Mouse (Mus musculus) retina, postnatal 1 day (tissue): ENCODE data around the gene Fer1l4.

Experiments used
- DNase-seq: peaks from one replicate; pipeline ENCODE4 v3.0.0-alpha.2; 2012

The Fer1l4 gene

DNA sequence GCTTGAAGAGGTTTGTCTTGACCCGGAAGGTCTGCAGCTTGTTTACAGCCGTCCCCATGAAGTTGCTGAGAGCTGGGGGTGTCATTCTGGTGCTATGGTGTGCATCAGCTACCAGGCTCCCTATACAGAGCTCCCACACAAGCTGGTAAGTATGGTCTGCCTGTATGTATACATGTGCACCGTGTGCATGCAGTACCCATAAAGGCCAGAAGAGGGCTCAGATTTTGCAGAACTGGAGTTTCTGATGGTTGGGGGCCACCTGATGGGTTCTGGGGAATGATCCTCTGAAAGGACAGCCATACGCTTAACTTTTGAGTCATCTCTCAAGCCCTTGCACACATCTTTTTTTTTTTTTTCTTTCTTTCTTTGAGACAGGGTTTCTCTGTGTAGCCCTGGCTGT, 47.4 kb downstream of the Fer1l4 start:
- peak; percentile 39 for DNase-seq

DNA sequence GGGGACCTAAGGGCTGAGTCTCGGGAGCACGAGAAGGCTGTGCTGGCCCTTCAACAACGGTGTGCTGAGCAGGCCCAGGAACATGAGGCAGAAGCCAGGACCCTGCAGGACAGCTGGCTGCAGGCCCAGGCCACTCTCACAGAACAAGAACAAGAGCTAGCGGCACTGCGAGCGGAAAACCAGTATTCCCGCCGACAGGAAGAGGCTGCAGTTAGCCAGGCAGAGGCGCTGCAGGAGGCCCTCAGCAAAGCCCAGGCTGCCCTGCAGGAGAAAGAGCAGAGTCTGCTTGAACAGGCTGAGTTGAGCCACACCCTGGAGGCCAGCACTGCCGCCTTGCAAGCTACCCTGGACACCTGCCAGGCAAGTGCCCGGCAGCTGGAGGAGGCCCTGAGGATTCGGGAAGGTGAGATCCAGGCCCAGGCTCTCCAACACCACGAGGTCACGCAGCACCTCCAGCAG, 60.9 kb downstream of the Fer1l4 start:
- no peak for DNase-seq

DNA sequence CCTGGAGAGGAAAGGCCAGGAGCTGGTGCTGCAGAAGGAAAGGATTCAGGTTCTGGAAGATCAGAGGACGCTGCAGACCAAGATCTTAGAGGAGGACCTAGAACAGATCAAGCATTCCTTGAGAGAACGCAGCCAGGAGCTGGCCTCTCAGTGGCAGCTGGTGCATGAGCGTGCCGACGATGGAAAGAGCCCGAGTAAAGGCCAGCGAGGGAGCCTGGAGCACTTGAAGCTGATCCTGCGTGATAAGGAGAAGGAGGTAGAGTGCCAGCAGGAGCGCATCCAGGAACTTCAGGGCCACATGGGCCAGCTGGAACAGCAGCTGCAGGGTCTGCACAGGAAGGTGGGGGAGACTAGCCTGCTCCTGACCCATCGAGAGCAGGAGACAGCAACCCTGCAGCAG, 61.6 kb downstream of the Fer1l4 start:
- no peak for DNase-seq

DNA sequence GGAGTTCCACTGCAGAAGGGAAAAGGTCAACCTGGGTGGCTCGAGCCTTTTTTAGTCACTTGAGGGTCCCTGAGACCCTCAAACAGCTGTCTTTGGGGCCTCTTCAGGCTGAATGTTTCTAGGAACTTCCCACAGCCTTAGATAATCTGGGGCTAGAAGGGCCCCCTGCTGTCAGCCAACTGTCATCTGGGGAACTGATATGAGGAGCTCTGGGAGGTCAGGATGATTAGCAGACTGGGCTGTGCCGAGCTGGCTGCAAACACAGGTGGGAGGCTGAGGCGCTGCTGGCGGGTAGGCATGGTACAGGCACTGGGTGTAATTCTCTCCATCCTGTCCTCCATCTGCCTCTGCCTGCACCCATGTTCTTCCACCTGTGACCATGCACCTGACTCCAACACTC, 63.7 kb downstream of the Fer1l4 start:
- peak; percentile 72 for DNase-seq

DNA sequence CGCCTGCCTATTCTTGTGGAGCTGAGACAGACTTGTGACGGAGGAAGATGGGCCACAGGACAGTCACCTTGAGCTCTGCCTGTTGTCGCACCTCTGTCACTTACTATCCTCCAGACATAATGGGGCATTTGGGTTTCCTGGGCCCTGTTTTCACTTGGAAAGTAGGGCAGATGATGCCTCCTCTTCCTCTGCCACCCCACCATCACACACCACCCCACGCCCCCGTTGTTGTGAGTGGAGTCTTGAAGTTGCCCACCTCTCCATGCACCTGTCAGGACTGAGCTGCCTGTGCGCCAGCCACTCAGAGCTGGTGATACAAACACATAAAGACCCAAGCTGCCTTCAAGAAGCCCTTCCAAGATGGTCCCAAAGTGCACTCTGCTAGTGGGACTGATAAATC, 65.6 kb downstream of the Fer1l4 start:
- DNase-seq: no peak

DNA sequence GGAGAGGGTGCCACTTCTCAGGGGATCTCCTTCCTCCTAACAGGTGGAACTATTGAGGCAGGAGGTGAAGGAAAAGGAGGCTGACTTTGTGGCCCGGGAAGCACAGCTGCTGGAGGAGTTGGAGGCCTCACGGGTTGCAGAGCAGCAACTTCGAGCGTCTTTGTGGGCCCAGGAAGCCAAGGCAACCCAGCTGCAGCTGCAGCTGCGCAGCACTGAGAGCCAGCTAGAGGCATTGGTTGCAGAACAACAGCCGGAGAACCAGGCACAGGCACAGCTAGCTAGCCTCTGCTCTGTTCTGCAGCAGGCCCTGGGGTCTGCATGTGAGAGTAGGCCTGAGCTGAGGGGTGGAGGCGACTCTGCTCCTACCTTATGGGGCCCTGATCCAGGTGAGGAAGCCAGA, 67.0 kb downstream of the Fer1l4 start:
- DNase-seq: no peak

DNA sequence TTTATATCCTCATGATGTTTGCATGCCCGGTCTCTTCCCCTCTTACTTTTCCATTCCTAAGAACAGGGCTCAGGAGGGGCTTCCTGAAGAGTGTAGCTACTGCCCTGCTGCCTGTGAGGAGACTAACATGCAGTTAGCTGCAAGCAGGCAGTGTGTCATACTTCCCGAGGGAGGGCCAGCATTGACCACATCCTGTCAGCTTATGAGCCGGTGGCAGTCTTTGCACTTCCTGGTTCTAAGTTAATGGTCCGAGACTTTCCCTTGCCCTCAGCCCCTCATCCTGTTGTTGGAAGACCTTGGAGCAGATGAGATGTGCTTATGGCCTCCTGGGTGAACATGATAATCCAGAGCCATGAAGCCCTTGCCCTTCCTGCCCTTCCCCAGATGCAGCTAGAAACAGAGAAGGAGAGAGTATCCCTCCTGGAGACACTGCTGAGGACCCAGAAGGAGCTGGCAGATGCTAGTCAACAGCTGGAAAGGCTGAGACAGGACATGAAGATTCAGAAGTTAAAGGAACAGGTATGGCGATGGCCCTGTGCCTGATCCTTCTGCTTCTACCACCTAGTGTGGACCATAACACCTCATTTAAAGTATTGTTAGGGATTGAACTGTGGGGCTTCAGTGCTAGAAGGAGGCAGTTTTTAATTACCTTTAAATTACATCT, 73.3 kb downstream of the Fer1l4 start:
- DNase-seq: no peak

DNA sequence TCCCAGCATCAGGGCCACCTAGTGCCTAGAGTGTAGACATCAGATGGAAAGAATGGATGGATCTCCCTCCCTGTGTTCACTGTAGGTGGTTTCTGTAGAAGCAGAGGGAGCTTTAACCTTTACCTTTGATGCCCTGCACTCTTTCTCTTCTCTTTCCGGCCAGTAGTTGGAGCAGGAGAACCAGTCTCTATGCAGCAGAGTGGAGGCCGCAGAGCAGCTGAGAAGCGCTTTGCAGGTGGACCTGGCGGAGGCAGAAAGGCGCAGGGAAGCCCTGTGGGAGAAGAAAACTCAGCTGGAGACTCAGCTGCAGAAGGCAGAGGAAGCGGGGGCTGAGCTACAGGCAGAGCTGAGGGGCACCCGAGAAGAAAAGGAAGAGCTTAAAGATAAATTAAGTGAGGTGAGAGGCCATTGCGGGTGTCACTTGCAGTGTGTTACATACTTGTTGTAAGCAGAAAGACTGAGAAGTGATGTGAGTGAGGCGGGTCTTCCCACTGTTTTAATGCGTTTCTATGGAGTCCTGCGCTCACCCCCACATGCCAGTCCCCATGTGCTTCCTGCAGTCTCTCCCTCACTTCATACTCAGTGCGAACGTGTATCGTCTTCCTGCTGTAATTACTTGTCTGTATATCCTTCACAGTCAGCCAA, 78.5 kb downstream of the Fer1l4 start:
- DNase-seq: peak; percentile 17

DNA sequence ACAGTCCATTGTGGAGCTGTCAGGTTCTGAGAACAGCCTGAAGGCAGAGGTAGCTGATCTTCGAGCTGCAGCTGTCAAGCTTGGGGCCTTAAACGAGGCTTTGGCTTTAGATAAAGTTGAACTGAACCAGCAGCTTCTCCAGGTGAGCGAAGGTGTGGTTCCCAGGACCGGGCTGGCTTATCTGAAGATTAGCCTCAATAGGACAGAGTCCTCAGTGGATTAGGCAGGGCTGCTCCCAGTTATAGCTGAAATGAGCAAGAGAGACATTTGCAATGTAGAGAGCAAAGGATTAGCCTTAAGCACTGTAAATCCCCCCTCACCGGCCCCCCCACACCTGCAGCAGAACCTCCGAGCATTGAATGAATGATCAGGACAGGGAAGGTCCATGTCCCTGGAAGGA, 79.4 kb downstream of the Fer1l4 start:
- DNase-seq: peak; percentile 58
